Mouse (Mus musculus): Measurements from ENCODE around the gene Stard10. TPM values are rescaled to one million over a fixed set of nuclear protein-coding genes. Genes with fewer than 3 reads are reported as not detected.
A peak's percentile ranks its signal among the peaks of the same experiment; 100 is the strongest.

The Stard10 gene
- total RNA-seq, 1 experiment from 2014 or later = 58.5 TPM

DNA sequence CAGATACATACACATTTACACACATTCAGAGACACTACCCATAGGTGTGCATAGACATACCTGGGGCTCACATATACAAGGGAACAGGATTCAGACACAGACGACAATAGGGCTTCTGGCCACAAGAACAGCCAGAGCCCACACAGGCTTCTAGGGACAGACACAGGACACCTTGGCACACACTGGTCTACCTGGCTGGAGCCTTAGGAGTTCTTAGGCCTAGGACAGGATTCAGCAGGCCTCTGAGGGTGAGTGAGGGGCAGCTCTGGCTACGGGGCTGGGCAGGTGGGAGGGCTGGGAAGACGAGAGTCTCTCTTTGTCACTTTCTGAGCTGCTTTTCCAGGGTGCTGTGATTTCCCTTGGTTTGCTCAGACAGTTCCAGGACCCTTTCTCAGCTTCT, 61.4 kb downstream of the Stard10 start:
- no peak for ATAC-seq (replicated peaks in 1 of 2; ENCODE audit: insufficient read depth in 1 of 2, low FRiP score in 2 of 2, low TSS enrichment in 1 of 2, low read depth in 1 of 2, poor library complexity in 2 of 2, severe bottlenecking in 2 of 2)

- no peak for ATAC-seq (replicated peaks in 1 of 2; ENCODE audit: insufficient read depth in 1 of 2, low FRiP score in 2 of 2, low TSS enrichment in 1 of 2, low read depth in 1 of 2, poor library complexity in 2 of 2, severe bottlenecking in 2 of 2)
Observed at GRCm38 (mm10) chr7:101378796-101379465, 62.0 kb downstream of the Stard10 start.

GRCm38 (mm10) chr7:101379732-101380131, 62.8 kb downstream of the Stard10 start:
- ATAC-seq (replicated peaks in 1 of 2; ENCODE audit: insufficient read depth in 1 of 2, low FRiP score in 2 of 2, low TSS enrichment in 1 of 2, low read depth in 1 of 2, poor library complexity in 2 of 2, severe bottlenecking in 2 of 2) = peak; percentile 0 to 30; a peak in 2 of 4 replicates

DNA sequence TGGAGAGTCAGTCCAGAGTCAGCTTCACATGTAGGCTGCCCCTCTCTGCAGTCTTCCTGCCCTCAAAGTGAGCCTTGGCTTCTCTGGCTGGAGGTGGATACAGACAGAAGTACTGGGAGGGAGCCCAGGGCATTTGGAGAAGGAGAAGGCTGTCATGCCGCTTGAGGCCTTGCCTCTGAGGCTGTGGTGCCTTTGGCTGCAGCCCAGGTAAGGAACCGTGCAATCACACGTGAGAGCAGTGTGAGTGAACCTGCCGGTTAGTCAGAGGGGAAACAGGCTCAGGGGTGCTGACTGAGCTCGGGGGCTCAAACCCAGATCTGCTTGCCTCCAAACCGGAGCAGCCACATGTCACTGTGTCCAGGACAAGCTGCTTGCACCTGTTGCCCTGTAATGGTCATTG, 64.6 kb downstream of the Stard10 start:
- ATAC-seq (replicated peaks in 1 of 2; ENCODE audit: insufficient read depth in 1 of 2, low FRiP score in 2 of 2, low TSS enrichment in 1 of 2, low read depth in 1 of 2, poor library complexity in 2 of 2, severe bottlenecking in 2 of 2) = no peak

DNA sequence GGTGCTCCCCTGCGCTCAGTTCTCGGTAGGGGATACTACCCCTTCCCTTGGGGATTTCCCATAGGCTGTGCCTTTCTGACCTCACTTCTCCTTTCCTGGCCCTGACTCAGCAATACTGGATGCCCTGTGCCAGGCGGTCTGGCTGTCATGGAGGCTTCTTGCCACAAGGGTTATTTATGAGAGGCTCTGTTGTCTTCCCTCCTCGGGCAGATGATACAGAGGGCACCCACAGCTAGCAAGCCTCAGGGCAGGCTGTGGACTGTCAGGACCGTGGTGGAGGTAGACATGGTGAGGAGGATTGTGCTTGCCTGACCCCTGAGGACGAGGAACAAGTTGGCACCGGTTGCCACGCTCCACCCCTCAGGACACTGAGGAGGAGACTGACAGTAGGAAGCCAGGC, 65.5 kb downstream of the Stard10 start:
- ATAC-seq (replicated peaks in 1 of 2; ENCODE audit: insufficient read depth in 1 of 2, low FRiP score in 2 of 2, low TSS enrichment in 1 of 2, low read depth in 1 of 2, poor library complexity in 2 of 2, severe bottlenecking in 2 of 2) = peak; percentile 49 to 66

DNA sequence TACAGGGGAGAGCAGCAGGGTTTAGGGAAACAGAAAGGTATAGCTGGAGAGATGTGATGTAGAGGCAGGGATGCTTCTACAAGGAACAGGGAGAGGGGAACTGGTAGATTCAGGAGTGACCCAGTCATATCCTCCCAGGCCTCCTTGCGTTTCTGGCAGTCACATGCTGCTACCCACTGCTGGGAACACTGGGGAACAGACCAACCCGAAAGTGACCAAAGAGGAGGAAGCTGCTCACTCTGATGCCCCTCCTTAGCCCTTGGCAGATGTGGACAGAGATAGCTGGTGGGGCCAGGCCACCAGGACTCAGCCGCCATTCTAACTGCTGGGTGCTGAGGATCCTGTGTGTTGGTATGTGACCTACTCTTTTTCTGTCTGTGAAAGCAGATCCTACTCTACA, 66.9 kb downstream of the Stard10 start:
- ATAC-seq (replicated peaks in 1 of 2; ENCODE audit: insufficient read depth in 1 of 2, low FRiP score in 2 of 2, low TSS enrichment in 1 of 2, low read depth in 1 of 2, poor library complexity in 2 of 2, severe bottlenecking in 2 of 2) = no peak

DNA sequence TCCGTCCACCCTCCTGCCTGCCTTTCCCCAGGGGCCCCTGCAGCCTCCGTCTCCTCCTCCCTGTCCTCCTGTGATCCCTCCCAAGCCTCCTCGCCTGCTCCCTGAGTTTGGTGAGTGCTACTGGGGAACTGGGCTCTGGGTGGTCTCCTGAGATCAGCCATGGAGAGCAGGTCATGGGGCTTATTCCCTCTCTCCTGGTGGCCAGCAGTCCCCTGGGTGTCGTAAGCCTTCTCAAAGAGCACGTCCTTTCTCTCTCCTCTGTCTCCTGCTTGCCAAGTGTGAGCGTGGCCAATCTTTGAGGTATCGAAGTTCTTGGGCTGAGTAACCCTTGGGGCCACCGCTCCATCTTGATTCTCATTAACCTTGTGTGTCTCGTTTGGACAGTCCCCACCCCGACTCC, 68.0 kb downstream of the Stard10 start:
- ATAC-seq (replicated peaks in 1 of 2; ENCODE audit: insufficient read depth in 1 of 2, low FRiP score in 2 of 2, low TSS enrichment in 1 of 2, low read depth in 1 of 2, poor library complexity in 2 of 2, severe bottlenecking in 2 of 2) = no peak

DNA sequence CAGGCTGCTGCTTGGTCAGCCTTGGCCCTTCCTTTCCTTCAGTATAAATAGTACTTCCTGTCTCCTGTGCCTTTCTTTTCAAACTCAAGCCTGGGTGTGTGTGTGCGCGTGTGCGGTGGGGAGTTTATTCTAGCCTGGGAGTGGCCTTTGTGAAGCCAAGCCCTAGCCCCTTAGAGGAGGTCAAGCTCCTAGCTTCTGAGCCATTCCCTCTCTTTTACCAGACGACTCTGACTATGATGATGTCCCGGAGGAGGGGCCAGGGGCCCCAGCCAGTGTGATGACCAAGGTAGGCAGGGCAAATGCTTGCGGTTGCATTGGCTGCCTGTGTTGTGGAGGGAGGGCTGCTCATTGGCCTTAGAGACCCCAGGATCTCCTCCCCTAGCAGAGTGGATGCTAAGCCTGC, 68.4 kb downstream of the Stard10 start:
- no peak for ATAC-seq (replicated peaks in 1 of 2; ENCODE audit: insufficient read depth in 1 of 2, low FRiP score in 2 of 2, low TSS enrichment in 1 of 2, low read depth in 1 of 2, poor library complexity in 2 of 2, severe bottlenecking in 2 of 2)

GRCm38 (mm10) chr7:101385866-101386452, 69.1 kb downstream of the Stard10 start:
- no peak for ATAC-seq (replicated peaks in 1 of 2; ENCODE audit: insufficient read depth in 1 of 2, low FRiP score in 2 of 2, low TSS enrichment in 1 of 2, low read depth in 1 of 2, poor library complexity in 2 of 2, severe bottlenecking in 2 of 2)

GRCm38 (mm10) chr7:101389256-101389655, 72.4 kb downstream of the Stard10 start:
- ATAC-seq (replicated peaks in 1 of 2; ENCODE audit: insufficient read depth in 1 of 2, low FRiP score in 2 of 2, low TSS enrichment in 1 of 2, low read depth in 1 of 2, poor library complexity in 2 of 2, severe bottlenecking in 2 of 2) = no peak

- ATAC-seq (replicated peaks in 1 of 2; ENCODE audit: insufficient read depth in 1 of 2, low FRiP score in 2 of 2, low TSS enrichment in 1 of 2, low read depth in 1 of 2, poor library complexity in 2 of 2, severe bottlenecking in 2 of 2) = no peak
Observed at GRCm38 (mm10) chr7:101391909-101392479, 75.1 kb downstream of the Stard10 start.

DNA sequence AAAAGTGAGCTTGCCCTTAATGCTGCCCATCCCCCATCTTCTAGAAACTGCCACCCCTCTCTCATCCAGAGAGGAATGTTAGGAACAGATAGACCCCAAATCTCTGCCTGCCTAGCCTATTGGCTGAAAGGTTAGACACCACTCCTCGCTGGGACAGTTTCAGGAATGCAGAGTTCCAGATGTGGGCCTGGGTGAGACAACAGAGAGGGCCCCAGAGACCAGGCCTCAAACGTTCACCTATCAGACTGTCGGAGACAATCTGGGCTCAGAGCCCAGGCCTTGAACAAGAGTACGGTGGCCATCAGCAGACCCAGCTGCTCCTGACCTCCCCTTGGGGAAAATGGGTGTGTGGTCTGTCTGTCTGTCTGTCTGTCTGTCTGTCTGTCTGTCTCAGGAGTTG, 76.1 kb downstream of the Stard10 start:
- no peak for ATAC-seq (replicated peaks in 1 of 2; ENCODE audit: insufficient read depth in 1 of 2, low FRiP score in 2 of 2, low TSS enrichment in 1 of 2, low read depth in 1 of 2, poor library complexity in 2 of 2, severe bottlenecking in 2 of 2)

GRCm38 (mm10) chr7:101393694-101394504, 77.0 kb downstream of the Stard10 start:
- no peak for ATAC-seq (replicated peaks in 1 of 2; ENCODE audit: insufficient read depth in 1 of 2, low FRiP score in 2 of 2, low TSS enrichment in 1 of 2, low read depth in 1 of 2, poor library complexity in 2 of 2, severe bottlenecking in 2 of 2)

DNA sequence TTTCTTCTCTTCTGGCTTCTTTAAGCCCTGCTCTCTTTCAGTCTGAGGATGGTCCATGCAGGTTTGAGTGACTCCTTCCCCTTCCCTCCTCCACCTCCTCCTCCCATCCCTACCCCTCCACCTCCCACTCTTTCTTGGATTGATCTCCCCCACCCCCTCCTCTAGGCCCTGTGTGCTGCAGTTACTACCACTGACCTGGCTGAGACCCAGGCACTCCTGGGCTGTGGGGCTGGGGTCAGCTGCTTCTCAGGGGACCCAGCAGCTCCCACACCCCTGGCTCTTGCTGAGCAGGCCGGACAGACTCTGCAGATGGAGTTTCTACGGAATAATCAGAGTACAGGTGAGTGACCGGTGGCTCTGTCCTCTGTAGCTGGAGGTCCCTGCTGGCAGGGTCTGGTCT, 77.7 kb downstream of the Stard10 start:
- ATAC-seq (replicated peaks in 1 of 2; ENCODE audit: insufficient read depth in 1 of 2, low FRiP score in 2 of 2, low TSS enrichment in 1 of 2, low read depth in 1 of 2, poor library complexity in 2 of 2, severe bottlenecking in 2 of 2) = no peak

GRCm38 (mm10) chr7:101395471-101395870, 78.6 kb downstream of the Stard10 start:
- no peak for ATAC-seq (replicated peaks in 1 of 2; ENCODE audit: insufficient read depth in 1 of 2, low FRiP score in 2 of 2, low TSS enrichment in 1 of 2, low read depth in 1 of 2, poor library complexity in 2 of 2, severe bottlenecking in 2 of 2)

Measured in hematopoietic stem cell, adult 5-6 weeks (primary cell).